Mouse (Mus musculus): ENCODE measurements around the gene Syvn1.

The Syvn1 gene

DNA sequence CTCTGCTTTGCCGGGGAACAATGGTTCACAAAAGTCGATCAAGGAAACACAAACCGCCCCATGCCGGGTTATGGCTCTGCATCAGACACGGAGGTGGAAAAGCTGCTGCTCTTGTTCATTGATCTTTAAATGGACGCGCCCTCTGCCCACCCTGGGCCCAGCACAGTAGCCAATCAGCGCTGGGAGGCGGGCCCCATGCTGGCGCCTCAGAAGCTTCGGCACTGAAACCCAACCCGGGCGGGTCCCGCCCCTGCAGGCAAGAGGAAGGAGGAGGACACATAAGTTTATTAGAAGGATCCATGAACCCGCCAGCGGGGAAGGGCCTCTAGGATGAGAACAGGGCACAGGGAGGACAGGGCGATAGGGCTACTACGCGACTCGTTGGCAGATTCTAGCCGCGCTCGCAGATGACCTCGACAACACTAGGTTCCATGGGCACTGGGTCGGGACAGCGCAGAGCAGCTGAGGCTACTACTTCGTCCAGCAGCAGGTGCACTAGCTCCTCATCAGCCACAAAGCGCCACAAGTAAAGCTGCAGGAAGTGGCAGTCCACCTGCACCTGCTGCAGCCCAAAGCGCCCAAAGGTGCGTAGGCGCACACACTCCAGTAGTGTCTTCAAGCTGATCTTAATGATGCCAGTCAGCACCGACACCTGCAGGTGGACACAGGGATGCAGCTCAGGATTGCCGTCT lies 21.5 kb downstream of the Syvn1 start, which contains the start of gene Tm7sf2:
Gene Tm7sf2, minus strand, starts transcription at position 650 of the 692 bp plus-strand sequence.
- in situ Hi-C loops (cut with MboI) = no loop called here

DNA sequence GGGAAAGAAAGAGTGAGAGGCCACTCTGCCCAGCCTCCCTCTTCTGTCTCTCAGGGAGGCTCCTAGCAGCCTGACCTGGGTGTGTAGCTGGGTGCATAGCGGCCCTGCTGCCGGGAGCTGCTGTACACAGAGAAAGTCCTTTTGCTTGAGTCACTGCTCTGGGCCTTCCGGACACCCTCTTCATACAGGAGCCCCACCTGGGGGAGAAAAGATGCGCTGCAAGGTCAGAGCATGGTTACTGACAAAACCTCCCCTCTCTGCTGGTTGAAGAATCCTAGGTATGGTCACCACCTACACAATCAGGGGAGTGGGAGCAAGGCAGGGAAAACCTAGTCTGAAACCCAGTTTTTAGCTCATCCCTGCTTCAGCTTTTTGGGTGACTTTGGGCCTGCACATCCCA lies 22.6 kb downstream of the Syvn1 start:
- in situ Hi-C loops (cut with MboI) = no loop called here

DNA sequence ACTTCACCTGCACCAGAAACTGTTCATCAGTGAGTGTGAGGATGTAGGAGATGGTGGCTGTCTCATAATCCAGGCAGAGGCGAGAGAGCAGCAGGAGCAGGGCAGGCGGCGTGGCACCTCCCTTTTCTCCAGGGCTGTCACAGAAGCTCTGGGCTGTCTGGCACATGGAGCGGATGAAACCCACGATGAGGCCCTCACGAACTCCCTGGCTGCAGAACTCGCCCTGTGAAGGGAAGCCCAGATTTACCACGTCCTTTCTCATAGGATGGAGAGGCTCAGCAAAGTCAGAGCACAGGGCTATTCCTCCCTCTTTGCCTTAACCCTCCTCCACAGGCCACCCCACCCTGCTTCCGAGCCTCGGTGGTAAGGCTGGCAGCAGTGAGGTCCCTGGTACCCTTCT lies 23.5 kb downstream of the Syvn1 start:
- in situ Hi-C loops (cut with MboI) = no loop called here

DNA sequence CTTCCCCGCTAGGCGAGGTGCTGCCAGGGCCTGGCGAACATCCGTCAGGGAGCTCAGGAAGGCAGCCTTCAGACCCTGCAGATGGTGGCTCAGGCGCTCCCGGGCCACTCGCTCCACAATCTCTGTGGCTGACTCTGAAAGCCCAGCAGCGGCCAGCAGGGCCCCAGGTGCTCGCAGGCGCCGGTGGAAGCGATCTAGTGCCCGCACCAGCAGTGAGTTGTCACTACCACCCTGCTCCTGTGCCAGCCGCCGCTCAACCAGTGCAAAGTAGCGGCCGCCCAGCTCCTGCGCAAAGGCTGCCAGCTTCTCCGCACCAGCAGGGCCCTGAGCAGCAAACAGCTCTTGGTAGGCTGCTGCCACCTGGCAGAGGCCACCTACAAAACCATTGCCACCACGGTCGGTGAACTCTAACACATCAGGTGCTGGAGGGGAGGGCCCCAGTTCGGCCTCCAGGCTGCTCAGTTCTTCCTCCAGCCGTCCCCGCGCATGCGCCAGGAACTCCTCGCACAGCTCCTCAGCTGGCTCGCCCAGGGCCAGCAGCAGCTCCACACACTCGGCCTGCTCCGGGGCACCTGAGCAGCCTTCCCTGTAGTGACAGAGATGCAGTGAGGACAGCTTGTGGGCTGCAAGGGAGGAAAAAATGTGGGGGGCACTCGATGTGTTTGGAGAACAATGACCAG lies 24.3 kb downstream of the Syvn1 start:
- in situ Hi-C loops (cut with MboI) = no loop called here

DNA sequence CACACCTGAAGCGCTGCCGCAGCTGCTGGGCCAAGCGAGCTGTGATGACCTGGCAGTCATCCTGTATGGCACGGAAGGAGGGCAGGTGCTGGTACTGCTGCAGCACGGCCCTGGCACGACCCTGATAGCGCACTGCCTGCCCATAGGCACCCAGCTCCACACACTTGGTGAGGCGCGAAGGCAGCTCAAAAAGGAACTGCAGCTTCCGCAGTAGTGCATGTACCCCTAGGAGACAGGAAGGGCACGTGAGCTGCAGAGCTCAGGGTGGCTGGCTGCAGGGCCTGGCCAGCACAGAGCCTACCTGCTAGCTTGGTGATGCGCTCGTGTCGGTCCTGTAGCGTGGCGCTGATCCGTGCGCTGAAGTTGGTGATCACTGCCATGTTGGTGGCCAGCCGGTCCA lies 24.9 kb downstream of the Syvn1 start:
- in situ Hi-C loops (cut with MboI) = no loop called here

DNA sequence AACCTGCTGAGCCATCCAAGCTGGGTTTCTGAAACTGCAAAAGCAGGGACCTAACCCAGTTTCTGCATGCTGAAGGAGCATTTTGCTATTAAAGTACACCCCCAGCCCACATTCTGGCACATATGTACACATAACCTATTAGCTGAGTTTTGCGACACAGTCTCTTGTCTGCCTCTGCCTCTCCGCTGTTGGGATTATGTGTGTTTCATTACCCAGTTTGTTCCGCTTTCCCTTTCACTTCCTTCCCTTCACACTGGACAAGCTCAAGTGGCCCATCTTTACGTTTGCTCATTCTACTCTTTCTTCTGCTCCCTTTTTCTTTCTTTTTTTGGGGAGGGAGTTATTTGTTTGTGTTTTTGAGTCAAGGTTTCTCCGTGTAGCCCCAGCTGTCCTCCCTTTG lies 27.5 kb downstream of the Syvn1 start:
- in situ Hi-C loops (cut with MboI) = no loop called here

DNA sequence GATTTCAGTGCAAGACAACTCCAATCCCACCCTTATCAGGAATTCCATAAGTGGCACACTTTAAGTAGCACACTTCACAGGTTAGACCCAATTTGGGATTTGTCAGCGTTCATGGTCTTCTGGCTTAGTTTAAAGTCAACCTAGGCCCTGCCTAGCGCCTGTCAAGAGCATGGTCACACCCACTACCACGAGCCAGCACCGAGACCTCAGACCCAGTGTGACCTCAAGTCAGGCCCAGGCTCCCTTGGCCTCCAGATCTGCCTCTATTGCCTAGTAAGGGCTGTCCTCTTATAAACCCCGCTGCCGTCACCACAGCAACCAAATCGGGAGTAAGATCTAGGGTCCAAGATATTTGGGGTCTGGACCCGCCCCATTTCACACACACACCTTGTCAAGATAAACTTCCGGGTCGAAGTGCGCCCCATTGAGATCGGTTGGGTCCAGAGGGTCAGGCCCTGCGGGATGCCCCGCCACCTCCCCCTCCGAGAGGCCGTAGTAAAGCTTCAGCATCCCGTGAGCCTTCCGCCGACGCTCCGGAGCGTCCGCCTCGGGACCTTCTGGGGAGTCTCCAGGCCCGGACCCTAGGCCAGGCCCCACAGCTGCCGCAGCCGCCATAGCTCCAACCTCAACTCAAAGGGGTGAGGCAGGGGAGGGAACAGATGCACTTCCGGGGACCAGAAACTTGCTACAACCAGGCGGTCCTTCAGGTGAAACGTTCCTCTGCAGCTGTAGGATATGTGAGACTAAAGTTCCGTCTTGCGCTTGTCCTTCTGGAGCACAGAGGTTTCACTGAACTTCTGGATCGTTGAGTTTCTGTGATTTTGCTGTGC lies 30.4 kb downstream of the Syvn1 start, which contains the start of gene Vps51:
Gene Vps51, minus strand, starts transcription at position 668 of the 830 bp plus-strand sequence.
- in situ Hi-C loops (cut with MboI) = no loop called here

DNA sequence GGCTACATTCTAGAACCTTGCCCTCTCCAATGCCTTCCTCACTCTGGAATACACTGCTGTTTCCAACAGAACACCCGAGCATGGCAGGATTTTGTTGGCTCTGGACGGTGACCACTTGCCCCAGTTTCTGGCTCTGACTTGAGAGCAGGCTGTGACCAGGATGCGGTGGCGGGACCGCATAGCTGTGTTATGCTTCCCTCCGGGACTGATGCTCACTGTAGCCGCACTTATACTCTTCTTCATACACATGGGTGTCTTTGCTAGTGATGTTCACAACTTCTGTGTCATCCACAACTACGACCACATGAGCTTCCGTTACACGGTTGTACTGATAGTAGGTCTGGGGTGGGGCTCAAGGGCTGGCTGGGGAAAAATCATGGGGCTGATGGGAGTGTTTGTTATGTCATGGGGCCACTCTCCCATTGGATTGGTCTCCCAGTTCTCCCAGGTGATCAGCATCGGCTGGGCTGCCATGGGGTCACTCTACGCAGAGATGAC lies 33.7 kb downstream of the Syvn1 start, which contains the start of gene Tmem262:
Gene Tmem262, plus strand, starts transcription at position 51 of the 498 bp plus-strand sequence.
- in situ Hi-C loops (cut with MboI) = no loop called here

DNA sequence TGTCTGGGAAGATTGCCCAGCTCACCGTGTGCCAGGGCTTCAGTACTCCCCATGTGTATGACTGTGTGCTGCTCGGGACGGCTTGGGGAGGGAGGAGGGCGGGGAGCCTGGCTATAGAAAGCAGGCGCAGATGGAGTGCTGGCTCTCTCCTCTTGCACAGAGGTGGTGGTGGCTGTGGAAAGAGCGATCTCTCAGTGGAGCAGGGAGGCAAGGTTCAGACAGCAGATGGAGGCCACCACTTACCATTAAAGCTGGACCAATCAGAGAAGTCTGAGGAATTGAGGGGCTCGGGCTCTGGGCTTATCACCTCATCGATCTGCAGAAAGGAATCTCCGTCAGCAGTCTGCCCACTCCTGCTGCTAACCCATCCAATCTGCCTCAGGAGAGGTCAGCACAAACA lies 35.8 kb downstream of the Syvn1 start, which contains the start of gene Gm28374:
Gene Gm28374, minus strand, starts transcription at position 101 of the 400 bp plus-strand sequence.
- in situ Hi-C loops (cut with MboI) = no loop called here

DNA sequence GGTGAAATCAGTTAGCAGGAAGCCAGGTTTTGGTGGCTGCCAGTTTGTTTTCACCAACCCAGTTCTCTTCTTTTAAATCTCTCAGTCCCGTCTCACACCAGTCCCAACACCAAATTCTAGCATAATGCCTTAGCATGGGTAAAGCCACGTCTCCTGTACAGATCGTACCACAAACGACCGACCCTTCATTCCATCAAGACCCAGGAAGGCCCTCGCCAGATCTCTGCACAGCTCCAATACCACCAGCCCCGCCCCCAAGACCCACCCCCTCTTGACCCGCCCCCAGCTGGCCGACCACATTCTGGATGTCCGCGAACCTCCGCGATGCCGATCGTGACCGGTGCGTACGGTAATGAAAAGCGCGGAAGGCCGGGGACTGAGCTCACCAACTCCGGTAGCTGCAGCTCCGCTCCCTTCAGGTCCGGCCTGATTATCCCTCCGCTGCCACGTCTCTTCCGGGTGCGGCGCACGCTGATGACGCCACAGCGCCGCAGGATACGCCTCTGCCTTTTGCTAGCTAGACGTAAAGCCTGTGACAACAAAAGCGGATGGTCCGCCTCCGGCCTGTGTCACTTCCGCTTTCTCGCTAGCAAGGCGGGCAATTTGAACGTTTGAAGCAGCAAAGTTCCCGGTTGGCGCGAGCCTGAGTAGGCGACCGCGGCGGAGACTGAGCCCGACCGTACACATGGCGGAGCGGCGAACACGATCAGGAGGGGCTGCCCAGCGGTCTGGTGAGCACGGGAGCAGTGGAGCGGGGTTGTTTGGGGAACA lies 38.3 kb downstream of the Syvn1 start, which contains the start of the genes Zfpl1 and Cdca5:
Gene Zfpl1, minus strand, starts transcription at position 479 of the 771 bp plus-strand sequence.
Gene Cdca5, plus strand, starts transcription at position 506 of the 771 bp plus-strand sequence.
- in situ Hi-C loops (cut with MboI) = no loop called here

DNA sequence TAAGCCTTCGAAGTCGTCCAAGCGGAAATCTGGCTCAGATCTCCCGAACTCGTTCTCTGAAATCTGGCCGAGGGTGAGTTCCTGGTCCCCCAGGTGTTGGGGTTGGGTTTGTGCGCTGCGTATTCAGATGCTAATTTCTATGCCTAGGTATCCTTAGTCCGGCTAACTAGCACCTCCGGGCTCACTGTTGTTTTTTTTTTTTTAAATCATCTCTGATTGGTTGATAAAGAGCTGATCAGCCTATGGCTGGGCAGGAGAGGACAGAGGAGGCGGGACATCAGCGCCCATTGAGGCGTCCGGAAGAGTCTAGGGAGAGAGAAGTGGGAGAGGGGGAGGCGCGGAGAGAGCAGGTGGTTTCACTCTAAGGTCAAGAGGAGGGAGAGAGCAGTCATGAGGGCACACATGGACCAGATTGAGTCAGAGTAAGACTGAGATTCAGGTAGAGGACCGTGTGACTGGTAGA lies 39.1 kb downstream of the Syvn1 start:
- in situ Hi-C loops (cut with MboI) = no loop called here

DNA sequence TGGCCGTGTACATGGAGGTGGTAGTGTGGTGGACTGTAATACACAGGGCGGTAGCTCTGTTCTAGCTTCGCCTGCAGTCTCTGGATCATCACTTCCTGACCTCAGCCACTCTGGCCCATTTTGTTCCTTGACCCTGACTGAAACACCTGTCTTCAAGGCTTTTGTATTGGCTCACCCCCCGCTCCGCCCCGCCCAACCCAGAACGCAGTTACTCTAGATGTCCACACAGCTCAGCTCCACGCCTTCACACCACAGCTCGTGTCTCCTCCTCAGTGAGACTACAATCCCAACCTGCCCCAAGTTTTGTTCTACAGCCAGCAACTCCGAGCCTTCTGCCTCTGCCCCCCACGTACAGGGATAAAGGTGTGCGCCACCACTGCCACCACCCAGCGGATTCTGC lies 42.5 kb downstream of the Syvn1 start:
- in situ Hi-C loops (cut with MboI) = no loop called here

DNA sequence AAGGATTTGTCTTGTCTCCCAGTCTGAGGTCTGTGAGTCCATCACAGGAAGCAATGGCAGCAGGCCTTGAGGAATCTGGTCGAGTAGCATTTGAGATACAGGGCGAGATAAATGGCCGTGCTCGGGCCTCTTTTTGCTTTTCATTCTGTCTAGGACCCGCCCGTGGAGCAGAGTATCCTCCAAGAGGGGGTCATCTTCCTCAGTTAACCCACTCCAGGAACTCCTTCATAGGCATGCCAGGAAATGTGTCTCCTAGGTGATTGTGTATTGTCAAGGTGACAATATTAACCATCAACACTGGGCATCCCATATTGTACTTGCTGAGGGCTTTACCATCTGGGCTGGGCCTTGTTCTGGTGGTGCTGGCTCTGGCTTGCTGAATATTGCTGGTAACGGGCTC lies 47.7 kb downstream of the Syvn1 start, which contains the start of gene AC131692.1:
Gene AC131692.1, plus strand, starts transcription at position 301 of the 400 bp plus-strand sequence.
- in situ Hi-C loops (cut with MboI) = no loop called here

DNA sequence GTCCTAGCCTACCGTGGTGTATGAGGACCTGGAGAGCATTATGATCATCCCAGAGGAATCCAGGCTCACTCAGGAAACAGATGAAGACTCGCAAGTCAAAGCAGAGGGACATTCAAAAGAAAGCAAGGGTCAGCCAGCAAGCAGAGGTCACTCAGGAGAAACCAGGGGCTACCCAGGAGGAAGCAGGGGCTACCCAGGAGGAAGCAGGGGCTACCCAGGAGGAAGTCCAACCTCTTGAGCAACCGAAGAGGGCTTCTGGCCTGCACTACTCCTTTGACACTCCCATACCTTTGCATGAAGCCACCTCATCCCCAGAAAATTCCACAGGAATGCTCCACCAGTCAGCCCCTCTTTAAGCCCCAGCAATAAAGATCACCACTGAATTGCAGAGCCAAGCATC lies 51.5 kb downstream of the Syvn1 start:
- in situ Hi-C loops (cut with MboI) = no loop called here

DNA sequence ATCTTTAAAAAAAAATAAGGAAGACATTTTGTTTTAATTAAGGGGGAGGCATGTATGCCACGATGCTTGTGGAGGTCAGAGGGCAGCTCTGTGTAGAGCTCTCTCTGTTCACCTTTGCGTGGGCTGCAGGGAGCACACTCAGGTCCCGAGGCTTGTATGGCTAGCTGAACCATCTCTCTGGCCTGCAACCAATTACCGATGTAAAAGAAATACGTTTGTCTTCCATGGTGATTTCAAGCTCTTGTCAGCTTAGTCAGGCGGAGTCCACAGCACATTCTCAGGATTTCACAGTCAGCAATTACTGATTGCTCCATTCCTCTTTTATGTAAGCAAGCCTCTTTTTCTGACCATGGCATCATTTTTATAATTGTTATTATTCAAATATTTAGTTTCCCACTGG lies 54.8 kb downstream of the Syvn1 start:
- in situ Hi-C loops (cut with MboI) = no loop called here

DNA sequence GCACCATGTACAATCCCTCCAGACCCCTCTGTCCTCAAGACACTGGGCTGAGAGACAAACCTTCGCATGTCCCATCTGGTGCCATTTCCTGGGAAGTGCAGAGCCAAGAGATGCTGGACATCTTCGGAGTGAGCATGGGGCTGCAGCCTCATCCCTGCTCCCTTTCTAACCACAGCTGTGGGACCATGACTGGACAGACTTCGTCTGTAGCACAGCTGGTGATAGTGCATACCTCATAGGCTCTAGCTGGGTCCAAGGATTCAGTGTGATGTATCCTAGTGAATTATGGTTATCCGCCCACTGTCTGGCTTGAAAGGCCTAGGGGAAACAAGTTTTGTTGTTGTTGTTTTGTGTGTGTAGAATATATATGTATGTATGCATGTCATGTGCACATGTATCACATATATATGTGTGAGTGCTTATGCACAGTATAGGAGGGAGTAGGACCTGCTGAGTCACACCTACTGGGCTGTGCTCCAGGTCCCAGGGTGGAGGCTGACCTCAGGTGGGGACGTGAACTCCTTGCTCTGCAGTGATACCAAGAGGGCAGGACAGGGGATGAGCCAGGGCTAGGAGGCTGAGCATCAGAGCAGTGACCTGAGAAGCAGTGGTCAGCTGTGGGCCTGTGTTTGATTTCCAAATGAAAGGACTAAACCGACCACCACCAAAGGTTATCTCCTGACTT lies 55.9 kb downstream of the Syvn1 start:
- in situ Hi-C loops (cut with MboI) = no loop called here

All from mature B cell (primary cell).